Mouse (Mus musculus) kidney, adult 11 months (tissue): ENCODE measurements around the gene Pde4d.

Experiments
- DNase-seq: peaks from one replicate; pipeline ENCODE4 v3.0.0; 2022

Gene Pde4d

DNA sequence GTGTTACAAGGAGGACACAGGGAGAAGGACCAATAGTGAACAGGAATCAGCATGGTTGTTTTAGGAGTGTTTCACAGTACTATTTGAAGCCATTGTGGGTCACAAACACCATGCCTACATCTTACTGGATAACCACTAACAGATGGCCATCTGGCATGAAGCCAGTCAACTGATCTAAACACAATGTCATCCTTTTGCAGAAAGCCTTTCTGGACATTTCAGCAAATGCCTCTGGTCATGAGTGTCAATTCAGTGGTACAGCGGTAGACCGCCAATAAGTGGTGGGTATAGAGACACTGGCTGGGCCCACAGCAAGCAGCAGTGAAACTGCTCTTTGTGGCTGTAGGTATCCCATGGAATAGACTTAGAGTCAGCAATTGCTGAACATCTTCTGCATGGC is 151.3 kb downstream of the Pde4d start:
- no peak for DNase-seq

DNA sequence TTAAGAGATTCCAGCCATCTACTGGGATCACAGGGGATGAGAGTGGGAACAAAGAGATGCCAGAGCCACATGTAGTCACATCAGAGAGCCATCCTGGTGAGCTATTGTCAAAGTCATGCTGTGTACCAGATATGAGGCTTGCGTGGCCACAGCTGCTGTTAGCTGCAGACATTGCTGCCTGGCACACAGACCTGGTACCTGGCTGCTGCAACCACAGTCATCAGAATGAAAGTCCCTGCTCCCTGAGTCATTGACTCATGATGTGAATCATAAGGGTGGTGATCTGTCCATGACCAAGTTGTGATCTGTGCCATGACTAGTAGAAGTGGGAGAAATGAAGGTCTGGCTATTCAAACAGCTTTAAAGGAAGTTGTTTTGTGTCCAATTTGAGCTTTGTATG is 153.8 kb downstream of the Pde4d start:
- DNase-seq: no peak

DNA sequence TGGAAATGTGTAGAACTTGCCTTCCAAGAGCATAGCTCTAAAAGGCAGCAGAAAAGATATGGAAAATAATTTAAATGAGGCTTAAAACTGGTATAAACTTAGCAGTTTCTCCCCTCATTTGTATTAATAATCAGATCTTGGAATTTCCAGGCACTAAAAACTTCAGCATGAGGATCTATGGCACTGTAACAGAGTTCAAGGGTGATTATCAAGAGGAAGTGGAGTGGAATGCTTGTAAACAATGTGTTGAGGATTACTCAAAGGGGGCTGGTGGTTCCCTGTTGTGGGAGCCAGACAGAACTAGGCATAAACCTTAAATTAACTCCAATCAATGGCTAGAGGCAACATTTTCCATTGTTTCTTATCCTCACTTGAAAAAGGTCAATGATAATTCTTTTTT is 154.5 kb downstream of the Pde4d start:
- DNase-seq: no peak

DNA sequence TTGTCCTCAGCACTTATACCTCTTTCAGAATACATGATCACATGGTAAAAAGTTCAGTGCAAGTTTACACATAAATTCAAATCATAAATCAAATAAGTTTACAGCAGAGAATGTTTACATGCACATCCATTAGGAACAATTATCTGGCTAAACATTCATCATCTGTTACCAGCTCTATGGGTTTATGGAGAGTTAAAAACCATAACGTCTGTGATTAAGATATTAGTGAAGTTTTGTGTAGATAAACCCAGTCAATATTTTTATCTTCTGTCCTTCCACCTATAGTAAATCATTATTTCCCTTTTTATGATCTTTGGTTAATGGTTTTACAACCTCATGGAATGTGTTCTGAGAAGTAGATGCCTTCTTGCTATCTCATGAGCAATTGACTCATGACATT is 168.5 kb downstream of the Pde4d start:
- DNase-seq: no peak

DNA sequence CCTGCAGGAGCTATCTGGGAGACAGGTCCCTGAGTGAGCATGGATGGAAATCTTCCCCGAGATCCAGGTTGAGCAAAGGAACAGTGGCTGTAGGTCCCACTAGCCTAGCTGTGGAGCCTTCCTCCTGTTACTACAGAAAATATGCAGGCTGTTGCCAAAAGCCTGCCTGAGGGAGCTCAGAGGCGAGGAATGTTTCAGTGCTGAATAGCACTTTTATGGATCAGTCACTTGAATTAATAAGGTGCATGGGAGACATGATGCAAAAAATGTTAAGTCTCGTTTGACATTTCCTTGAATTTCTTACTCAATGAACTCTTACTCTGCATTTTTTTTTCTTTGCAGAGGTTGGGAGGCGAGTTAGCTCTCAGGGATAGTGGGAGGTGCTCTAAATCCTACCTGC is 172.9 kb downstream of the Pde4d start:
- DNase-seq: no peak

DNA sequence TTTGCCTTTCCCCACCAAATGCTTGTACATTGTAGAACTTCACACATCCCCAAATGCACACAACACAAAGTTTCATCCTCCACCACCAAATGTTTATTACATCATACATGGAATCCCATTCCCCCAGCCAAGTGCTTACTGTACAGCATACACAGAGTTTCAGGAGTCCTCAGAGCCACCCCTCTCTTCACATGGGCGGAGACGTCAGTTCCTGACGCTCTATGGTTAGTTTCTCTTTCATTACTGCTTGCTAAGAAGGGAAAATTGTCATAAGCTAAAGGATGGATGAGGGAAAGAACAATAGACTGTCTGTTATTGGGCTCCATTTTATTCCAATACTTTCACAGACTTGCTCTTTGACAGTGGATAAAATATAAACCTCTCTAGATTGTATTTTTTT is 174.2 kb downstream of the Pde4d start:
- no peak for DNase-seq

DNA sequence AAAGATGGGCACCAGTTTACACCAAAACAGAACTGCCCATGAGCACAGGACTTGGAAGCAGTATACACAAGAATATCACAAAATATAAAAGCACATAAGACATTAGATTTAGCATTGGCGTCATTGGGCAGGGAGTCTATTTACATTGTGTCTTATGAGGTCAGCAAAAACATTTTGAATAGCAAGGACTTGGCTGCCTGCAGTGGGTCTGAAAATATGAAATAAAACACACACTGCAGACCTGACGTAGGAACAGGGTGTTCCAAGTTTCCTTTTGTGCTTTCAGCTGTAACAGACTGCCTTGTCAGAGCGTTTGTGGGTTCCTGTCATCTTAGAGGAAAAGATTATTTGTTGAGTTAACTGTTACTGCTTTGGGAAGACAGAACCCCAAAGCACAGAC is 176.4 kb downstream of the Pde4d start:
- no peak for DNase-seq

DNA sequence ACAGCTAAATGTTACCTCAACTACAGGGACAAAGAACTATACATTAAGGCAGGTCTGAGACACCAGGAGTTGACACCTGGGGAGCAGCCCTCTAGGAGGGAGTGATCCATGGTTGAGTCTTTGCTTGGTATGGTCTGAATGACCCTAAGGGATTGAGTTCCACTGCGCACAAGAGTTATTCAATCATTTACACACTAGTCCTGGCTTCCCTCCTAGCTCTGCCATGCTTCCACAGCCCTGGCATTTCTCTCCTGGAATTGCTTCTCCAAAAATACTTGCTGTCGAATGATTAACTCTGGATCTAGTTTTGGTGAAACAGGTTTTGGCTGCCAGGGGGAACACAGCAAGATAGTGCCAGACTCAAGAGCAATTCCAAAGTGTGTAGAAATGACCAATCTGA is 178.8 kb downstream of the Pde4d start:
- DNase-seq: peak; percentile 71

DNA sequence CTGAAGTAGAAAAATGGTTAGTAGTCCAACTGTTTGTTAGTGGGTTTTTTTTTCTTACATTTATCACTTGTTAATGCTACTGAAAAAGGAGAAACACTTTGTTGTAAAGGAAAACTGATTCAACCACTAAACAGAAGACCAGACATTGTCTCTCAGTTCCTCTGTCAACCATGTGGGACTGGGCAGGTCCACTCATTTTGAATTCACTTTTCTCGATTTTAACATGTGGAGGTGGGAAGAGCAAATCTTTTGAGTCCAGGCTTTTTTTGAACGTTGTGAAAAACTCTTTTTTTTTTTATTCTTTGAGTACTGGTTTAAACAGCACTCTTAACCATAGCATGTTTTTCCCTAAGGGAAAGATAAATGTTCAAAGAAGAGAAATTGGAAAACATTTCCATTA is 180.8 kb downstream of the Pde4d start:
- DNase-seq: no peak

DNA sequence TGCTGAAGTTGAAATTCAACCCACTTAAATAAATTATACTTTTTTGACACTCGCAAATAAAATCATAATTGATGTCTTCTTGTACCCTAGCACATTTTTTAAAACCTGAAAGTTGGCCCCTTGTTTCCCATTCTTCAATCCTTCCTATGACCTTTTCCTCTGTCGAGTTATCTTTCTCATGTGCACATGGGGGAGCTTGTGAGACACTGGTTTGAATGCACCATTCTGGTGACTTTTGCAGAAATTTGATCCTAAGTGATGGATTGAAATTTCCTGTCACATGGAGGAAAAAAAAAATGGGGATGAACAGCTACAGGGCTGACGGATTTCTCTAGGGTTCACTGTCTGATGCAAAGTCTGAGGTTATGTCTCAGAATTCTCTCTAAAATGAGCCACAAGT is 181.5 kb downstream of the Pde4d start:
- no peak for DNase-seq

DNA sequence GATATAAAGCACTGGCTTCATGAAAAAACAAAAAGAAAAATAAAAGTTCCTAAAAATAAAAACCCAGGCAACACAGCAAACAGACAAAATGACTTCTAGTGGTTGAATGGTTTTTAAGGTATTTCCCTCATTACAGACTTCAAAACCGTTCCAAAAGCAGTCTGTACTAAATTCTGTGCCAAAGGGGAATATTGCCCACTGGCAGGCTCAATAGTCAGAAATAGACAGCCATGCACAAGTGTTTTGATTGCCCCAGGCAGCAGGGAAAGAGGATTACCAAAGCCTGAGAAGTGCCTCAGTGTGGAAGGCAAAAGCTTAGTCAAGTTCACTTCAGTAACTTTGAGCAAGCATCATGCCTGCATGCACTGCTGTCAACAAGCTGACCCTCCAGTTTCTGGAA is 186.8 kb downstream of the Pde4d start:
- DNase-seq: no peak

DNA sequence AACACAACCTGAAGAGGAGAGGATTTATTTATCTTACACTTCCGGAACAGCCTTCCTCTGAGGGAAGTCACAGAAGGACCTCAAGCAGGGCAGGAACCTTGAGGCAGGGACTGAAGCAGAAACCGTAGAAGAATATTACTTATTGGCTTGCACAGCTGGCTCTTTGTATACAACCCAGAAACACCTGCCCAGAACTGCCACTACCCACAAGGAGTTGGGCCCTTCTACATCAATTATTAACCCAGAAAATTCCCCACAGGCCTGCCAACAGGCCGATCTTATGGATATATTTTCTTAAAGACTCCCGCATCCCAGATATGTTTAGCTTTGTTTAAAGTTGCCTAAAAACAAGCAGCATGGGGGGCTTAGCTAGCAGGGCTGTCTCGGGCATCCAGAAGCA is 192.5 kb downstream of the Pde4d start:
- DNase-seq: no peak

DNA sequence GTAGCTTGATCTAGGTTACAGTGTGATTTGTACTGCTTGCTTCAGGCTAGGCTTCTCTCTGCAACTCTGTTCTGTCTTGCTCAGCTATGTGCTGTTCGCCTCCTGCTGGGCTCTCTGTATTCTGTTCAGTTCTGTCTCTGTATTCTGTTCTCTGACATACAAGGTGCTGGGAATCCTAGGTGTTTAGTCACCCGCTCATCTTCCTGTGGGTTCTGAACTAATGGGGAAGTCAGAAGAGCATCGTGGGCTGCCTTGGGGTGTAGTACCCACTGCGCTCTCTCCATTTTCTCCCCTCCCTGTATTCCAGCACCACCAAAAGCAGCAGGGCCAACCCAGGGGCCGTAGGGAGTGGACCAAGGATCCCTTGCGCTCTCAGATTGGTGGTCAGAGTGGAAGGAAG is 197.1 kb downstream of the Pde4d start:
- DNase-seq: no peak

DNA sequence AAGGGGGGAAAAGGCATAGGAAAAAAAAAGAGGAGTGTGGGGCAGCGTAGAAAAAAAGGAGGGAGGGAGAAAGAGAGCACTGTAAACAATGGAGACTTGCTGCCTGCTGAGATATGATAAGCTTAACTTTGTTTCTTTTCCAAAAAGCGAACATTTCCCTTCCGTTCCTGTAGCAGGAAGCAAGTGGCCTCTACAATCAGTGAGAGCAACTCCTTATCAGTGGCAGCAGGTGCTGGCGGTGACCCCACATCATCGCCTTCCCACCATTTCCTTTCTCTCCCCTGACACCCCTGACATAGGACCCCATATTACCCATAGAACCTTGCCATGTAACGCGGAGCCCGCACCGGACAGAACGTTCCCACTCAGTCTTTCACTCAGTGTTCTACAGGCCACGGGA is 197.5 kb downstream of the Pde4d start:
- no peak for DNase-seq

DNA sequence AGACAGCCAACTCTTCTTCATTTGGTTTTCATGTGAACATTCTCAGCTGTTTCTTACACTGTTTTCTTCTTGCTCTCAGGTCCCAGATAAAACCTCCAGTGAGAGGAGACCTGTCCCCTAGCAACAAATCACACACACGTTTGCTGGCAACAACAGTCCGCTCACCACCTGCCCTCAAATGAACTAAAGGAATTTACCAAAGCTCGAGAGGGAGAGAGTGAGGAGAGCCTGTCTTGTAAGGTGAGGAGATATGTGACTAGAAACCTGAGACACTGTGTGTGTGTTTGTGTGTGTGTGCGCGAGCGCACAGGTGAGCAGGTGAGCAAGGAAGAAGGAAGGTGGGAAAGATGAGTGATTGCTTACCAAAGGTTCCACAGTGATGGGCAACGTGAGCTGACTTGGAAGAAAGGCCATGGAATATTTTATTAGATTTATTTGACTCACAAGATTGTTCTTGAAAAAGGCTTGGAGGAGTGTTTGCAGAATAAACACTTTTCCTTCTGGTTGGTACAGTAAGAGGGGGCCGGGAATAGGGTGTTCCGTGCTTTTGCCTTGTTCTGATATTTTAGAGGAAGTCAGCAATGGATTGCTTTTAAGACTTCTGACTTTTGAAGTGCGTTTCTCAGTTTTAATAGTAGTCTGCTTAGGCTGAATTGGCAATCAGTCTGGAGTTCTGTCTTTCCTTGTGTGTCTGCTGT is 204.4 kb downstream of the Pde4d start:
- no peak for DNase-seq

DNA sequence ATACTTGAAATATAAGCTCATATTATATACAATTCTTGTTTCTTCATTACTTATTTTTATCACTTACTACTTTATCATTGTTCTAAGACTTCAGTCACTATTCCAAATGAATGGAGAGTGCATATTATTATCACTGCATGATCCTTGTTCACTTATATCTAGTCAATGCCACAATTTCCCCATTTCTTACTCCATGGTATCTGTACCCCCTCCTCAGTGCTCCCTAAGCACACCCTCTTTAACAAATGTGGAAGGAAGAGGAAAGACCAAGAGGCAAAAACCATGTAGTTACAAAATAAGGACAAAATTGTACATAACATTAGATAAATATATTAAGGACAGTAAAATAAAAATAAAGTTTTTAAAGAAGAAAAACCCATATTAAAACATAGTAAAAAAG is 216.8 kb downstream of the Pde4d start:
- DNase-seq: no peak

DNA sequence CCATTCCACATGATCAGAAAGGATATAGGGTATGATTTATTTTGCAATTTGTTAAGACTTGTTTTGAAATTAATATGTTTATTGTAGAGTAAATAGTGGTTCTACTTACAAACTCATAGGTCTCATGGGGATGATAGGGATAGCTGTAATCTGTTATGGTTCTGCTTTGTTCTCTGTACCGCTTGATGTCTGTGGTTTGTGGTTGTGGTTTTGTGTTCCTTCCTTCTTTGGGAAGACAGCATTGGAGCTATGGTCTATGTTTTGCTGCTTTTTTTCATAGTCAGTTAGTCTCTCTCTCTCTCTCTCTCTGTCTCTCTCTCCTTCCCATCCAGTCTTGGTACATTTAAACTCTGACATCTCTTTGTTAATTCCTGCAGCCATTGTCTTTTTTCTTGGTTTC is 217.3 kb downstream of the Pde4d start:
- DNase-seq: no peak

DNA sequence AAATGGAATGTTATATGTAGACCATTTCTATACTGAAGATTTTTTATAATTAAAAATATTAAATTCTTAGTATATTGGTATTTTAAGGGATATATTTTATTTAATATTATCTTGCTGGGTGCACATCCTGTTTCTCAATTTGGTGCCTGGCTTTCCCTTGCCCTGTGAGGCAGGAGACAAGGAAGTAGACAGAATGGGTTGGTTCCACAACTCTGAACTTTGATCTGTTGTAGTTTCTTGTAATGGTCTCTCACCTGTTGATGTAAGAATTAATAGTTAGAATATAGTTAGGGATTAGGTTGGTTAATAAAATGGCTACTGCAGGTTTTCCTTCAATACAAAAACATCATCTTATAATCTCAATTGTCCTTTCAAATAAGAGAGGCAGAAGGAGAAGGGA is 227.3 kb downstream of the Pde4d start:
- DNase-seq: no peak

DNA sequence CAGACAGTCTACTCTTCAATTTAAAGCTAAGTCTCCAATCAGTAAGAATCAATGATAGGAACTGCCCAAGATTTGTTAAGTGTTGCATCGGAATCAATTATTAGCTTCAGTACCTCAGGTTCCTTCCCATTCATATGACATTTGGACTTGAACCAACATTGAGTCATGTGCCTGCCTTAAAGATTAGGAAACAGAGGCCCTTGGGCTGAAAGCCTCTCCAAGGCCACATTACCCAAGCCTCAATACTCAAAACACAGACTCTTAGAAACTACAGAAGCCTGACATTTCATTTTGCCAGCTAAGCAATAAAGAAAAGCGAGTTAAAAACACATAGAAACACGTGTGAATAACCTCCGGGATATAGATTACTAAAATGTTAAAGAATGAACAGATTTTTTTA is 233.3 kb downstream of the Pde4d start:
- DNase-seq: no peak

DNA sequence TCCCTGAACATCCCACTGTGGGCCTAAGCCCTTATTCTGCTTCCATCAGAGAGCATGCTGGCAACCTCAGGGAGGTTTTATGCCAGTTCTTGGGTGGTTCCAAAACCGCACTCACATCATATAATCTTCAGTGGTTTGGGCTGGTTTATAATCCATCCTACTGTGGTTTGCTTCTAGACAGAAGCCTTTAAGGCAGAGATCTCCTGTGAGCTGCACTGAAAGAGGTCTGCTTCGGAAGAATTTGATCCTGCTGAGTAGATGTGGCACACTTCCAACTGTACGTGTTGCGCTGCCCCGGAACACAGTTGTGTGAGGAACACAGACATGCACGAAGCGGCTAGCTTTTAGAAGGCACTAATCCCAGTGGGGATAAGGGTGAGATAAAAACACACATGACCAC is 236.1 kb downstream of the Pde4d start:
- DNase-seq: no peak

DNA sequence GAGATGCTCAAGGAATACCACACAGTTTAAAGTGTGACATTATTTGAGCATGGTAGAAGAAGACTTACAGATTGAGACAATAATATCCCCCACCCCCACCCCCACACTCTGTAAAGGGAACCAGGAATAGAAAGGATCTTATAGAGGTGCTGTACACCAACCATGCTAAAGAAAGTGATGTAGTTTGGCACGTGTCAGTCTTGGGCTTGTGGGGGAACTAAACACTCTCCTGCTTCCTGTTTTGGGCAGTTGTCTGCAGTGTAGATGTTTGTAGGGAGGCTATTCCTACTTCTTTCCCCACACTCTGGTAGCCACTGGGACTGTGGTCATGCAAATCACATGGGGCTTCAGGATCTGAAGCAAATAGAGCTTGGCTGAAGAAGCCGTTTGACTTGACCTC is 236.5 kb downstream of the Pde4d start:
- DNase-seq: no peak

DNA sequence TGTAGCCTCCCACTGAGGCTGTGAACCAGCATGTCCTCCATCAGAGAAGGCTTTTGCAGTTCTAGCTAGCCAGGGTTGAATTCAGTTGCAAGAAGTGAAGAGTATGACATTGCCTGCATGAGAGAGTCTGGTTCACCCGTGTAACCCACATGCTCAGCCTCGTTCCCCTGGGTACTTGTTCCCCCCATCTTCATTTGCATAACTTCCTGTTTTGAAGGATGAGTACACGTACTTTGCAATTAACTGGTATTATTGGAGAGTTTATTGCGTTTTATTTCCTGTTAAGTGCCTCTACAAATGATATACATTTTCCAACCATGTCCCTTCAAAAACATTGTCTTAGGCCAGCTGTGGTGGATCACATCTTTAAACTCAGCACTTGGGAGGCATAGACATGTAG is 237.1 kb downstream of the Pde4d start:
- DNase-seq: no peak

DNA sequence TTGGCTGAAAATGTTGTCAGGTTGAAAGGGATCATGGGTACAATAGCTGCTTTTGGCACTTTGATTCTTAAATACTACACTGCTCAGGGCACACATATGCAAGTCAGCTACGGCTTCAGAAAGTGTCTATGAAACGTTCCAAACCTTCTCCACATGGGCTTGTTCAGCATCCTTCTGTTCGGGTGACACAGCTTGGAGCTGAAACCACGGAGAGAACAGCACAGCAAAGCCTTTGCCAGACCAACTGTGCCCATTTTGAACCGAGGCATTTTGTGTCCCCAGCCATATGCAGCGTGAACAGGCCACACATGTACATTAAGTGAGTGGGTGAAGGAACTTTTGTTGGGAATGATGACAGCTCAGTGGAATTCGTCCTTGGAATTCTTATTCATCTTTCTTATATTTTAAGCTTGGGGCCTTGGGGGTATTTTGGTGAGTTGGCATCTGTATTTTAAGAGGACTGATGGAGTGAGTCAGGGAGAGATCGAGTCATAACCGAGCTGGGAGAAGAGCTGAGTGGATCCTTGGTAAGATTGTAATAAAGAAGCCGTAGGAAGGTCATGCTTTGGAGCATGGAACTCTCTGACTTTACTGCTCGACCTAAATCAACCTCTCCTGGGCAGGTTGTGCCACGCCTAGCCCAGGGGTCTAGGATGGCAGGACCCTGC is 243.3 kb downstream of the Pde4d start:
- no peak for DNase-seq

DNA sequence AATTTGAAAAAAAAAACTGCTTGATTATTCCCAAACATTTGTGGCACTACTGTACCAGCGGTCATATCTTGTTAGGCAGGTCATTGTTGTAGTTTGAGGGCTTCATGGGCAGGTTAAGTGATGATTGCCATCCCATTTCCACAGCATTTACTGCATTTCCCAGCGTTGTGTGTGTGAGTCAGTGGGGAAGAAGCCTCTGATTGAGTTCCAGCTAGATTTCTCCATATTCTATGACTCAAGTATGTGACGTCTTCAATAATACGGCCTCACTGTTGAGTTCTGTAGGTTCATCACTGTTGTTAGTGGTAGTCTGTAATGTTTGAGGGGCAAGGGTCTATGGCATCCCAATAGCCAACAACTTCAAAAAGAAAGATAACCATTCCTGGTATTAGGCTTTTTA is 255.7 kb downstream of the Pde4d start:
- no peak for DNase-seq

DNA sequence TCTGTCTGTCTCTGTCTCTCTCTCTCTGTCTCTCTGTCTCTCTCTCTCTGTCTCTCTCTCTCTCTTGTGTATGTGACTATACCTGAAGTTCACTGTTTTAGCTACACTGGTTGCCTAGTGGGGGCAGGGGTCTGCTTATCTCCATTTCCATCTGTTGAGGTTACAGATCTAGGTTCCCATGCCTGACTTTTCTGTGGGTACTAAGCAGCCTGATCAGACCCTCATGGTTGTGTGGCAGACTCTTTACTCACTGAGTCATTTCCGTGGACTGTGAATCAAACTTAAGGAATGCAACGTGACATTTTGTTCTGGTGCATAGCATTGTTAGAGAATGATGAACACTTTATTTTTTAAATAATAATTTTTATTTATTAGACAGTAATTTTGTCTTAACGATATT is 264.3 kb downstream of the Pde4d start:
- no peak for DNase-seq
